Mouse (Mus musculus) heart, postnatal 0 days (tissue): ENCODE measurements around the gene Slc10a7.

Source experiments
- CTCF ChIP-seq: IDR thresholded peaks from 2 replicates; pipeline ENCODE4 v1.5.1; 2016; ENCODE audit warnings: antibody characterized with exemption, control low read depth, low read depth
- EP300 ChIP-seq: IDR thresholded peaks from 2 replicates; pipeline ENCODE4 v1.6.1; 2016; ENCODE audit warnings: antibody characterized with exemption, low read depth

- TF ChIP-seq CTCF (no peak), EP300 (no peak)
These were observed 146.4 kb downstream of the Slc10a7 start for GRCm38 (mm10) chr8:78655351-78656045.
